Mouse (Mus musculus) erythroblast, embryonic 14.5 days (primary cell): Measurements from ENCODE around the gene Bicra.

Experiments
- GATA1 ChIP-seq: IDR thresholded peaks from 2 replicates; pipeline ENCODE4 v1.6.1; 2012; ENCODE audit warnings: low read length, inconsistent platforms, mixed read lengths
- TAL1 ChIP-seq: IDR thresholded peaks from 3 replicates; pipeline ENCODE4 v1.6.1; 2012; ENCODE audit warnings: low read length, inconsistent platforms, mixed read lengths

- no peak for TF ChIP-seq TAL1
- TF ChIP-seq GATA1 = no peak
Measured at GRCm38 (mm10) chr7:15938621-15939020, 109.1 kb downstream of the Bicra start.
